Mouse (Mus musculus) G1E (cell line): ENCODE measurements around the gene Gpx2. TPM values are rescaled to one million over a fixed set of nuclear protein-coding genes. Genes with fewer than 3 reads are reported as not detected.

Experiments used
- ATAC-seq: 2 replicates; pipeline ENCODE4 v1.8.0; 2016; ENCODE audit warnings: mild to moderate bottlenecking; ENCODE audit not compliant: insufficient number of reproducible peaks, poor library complexity, low FRiP score, severe bottlenecking; ENCODE audit errors: extremely low read depth
- DNase-seq: peaks from one replicate; pipeline ENCODE4 v3.0.0; 2012; ENCODE audit warnings: low spot score
- H3K27me3 ChIP-seq: 2 replicates; pipeline ENCODE4 v1.6.1; 2012; ENCODE audit warnings: mild to moderate bottlenecking, low read length, inconsistent platforms; ENCODE audit not compliant: insufficient read depth
- H3K36me3 ChIP-seq: replicated peaks from 2 replicates; pipeline ENCODE3; 2012; ENCODE audit warnings: mild to moderate bottlenecking, inconsistent platforms
- H3K4me1 ChIP-seq: 2 replicates; pipeline ENCODE4 v1.6.1; 2012; ENCODE audit warnings: low read depth, low read length, inconsistent platforms, mixed read lengths; ENCODE audit not compliant: insufficient read depth
- H3K4me3 ChIP-seq: 2 replicates; pipeline ENCODE4 v1.5.1; 2012; ENCODE audit warnings: low read depth, mild to moderate bottlenecking, inconsistent platforms, low read length, moderate library complexity, mixed read lengths
- H3K9me3 ChIP-seq: replicated peaks from 2 replicates; pipeline ENCODE4 v1.6.1; 2012; ENCODE audit warnings: inconsistent platforms
- CTCF ChIP-seq: IDR thresholded peaks from 2 replicates; pipeline ENCODE4 v1.5.1; 2012; ENCODE audit warnings: low read depth, low read length, inconsistent platforms, mixed read lengths
- GATA1 ChIP-seq: IDR thresholded peaks from 2 replicates; pipeline ENCODE4 v1.6.1; 2012; ENCODE audit warnings: borderline replicate concordance, low read length, inconsistent platforms, mixed read lengths
- GATA2 ChIP-seq: IDR thresholded peaks from 2 replicates; pipeline ENCODE4 v1.6.1; 2012; ENCODE audit warnings: low read depth, low read length, inconsistent platforms, borderline replicate concordance
- POLR2AphosphoS5 ChIP-seq: IDR thresholded peaks from 2 replicates; pipeline ENCODE4 v1.6.1; 2012; ENCODE audit warnings: low read depth, low read length, inconsistent platforms; ENCODE audit not compliant: insufficient replicate concordance
- TAL1 ChIP-seq: conservative IDR thresholded peaks from 2 replicates; pipeline ENCODE4 v1.6.1; 2012; ENCODE audit warnings: low read depth, low read length, inconsistent platforms, mixed read lengths
- polyA plus RNA-seq: library from polyadenylated mRNA; stranded (reverse); fragments of >175 nt; gene quantifications from 2 replicates; pipeline ENCODE4 v1.2.3, GENCODE M21; 2012
- total RNA-seq, 2 experiments: library from RNA; stranded (forward) in 1 of 2; stranded (reverse) in 1 of 2; fragments of 200-1000 nt in 1 of 2; fragments of >200 nt in 1 of 2; fragmentation: Nextera tagmentation in 1 of 2; gene quantifications; 2 replicates each; pipeline ENCODE4 v1.2.3; 2014 to 2017

Gpx2 gene
- total and polyA plus RNA-seq, 3 experiments, result 0.22 TPM; not detected in 2

DNA sequence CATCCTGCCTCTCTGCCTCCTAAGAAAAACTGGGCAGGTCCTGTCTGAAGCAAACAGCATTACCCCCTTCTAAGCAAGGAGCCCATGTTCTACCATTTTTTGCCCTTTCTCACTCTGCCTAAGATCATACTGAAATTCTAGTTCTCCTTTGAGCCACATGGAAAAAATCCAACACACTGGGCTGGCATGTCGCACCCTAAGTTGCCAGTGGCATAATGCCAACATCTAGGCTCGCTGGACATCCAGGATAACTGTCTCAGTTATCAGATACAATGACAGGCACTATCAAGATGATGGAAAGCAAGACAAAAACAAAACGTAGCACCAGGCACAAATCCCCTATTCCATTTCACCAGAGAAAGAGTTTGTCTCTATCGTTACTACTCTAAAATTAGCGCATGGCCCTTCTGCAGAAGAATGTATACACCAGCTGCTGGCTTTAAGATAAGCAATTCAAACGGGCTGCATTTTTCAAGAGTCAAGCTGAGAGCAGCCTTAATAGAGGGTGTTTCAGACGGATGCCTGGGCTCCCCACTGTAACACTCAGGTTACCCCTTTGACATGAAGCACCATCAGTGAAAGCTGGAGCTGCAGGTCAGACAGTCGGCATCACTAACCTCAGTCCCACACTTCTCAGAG lies 4.8 kb downstream of the Gpx2 start:
- Histone ChIP-seq H3K4me1 (no peaks in the 10 kb centered on the region; the same call in 1 of the 2 replicates), H3K36me3 (no peaks in the 10 kb centered on the region), H3K4me3 (no peak overlapping the region), H3K9me3 (no peaks in the 10 kb centered on the region), H3K27me3 (peaks cover 61% of the 10 kb centered on the region)
- DNase-seq (no peak), ATAC-seq (no peak)
- no peak for TF ChIP-seq GATA2
- TF ChIP-seq GATA1, result no peak
- no peak for TF ChIP-seq CTCF
- no peak for TF ChIP-seq TAL1
- TF ChIP-seq POLR2AphosphoS5, result no peak

DNA sequence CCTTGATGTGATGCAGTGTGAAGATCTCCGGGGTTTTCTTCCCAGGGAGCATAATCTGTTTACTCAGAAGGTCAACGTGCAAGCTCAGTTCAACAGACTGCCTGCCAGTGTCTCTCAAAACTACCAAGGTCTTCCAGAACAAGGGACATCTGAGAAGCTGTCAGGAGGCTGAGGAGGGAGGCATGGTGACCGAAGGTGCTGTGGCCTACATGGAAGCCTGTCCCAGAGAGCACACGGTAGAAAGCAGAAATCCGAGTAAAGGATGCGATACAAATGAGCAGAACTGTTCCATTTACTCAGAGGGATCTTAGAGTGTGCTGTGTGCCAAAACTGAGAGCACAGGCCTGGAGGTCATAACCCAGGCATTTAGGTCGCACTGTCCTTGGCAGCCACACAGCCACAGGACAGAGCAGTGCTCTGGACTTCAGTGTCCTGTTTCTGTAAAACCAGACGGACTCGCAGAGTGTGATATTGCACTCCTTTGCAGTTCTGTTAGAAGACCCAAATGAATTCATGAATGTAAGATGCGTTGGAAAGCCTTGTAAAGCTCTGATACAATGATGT lies 11.2 kb downstream of the Gpx2 start:
- DNase-seq (no peak), ATAC-seq (0 out of 2 replicates have a peak, but pooled peaks have one; percentile 4)
- H3K4me3 ChIP-seq, result no peak overlapping the region
- peaks cover 30% of the 10 kb centered on the region for H3K36me3 ChIP-seq
- no peaks in the 10 kb centered on the region for H3K4me1 ChIP-seq
- TF ChIP-seq TAL1 (no peak), GATA1 (no peak), GATA2 (no peak), CTCF (no peak), POLR2AphosphoS5 (no peak)
- no peaks in the 10 kb centered on the region for H3K9me3 ChIP-seq
- H3K27me3 ChIP-seq, result peaks cover 4% of the 10 kb centered on the region; the same call in 1 of the 2 replicates

DNA sequence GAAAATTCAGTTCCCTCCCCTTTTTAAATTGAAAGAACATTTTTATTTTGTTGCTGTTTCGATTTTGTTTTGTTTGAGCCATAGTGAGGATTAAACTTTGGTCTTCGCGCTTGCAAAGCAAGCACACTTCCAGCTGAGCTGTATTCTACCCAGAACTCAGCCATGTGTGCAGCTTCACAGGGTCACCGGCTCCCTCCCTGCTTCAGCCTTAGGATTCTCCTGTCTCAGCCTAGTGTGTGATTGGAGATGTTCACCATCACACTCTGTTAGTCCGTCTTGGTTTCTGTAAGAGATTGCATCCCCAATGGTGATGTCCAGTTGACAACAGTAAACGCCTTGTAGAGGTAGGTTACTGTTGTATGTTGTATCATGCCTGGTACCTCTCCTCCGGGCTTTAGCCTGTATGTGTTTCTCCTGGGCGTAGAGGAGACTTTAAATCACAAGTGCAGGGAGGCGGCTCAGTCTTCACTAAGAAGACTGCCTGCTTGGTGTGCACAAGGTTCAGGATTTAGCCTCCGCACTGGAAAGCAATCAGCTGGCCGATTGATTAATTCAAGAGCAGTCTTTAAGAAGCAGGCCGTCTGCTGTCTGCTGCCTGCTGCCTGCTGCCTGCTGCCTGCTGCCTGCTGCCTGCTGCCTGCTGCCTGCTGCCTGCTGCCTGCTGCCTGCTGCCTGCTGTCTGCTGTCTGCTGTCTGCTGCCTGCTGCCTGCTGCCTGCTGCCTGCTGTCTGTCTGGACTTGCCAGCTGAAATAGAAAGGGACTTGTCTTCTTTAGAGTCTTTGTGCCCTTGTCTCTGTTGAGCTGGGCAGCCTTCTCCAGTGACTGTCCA lies 14.5 kb downstream of the Gpx2 start:
- ATAC-seq (no peak), DNase-seq (no peak)
- peaks cover 48% of the 10 kb centered on the region for H3K36me3 ChIP-seq

DNA sequence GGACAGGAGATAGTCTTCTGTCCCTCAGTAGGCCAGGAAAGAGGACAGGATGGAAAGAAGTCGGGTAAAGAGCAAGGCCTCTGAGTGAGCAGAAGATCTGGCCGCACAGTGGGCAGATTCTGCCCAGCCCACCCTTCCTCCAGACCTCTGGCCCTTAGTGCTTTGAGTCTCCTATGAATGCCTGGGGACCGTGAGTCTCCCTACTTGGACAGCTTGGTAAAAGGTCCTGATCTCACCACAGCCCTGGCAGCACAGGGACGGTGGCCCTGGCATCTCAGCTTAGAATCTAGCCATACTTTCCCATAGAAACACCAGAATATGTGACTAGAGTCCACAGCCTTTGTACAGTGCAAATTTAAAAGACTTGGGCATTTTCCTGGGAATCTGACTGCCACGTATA lies 15.4 kb downstream of the Gpx2 start:
- no peak for ATAC-seq
- Histone ChIP-seq H3K9me3 (no peaks in the 10 kb centered on the region), H3K27me3 (no peaks in the 10 kb centered on the region), H3K36me3 (peaks cover 57% of the 10 kb centered on the region), H3K4me3 (no peak overlapping the region), H3K4me1 (peaks cover 31% of the 10 kb centered on the region)
- no peak for TF ChIP-seq GATA1
- TF ChIP-seq CTCF, result no peak
- TF ChIP-seq TAL1, result no peak
- TF ChIP-seq GATA2, result no peak
- no peak for TF ChIP-seq POLR2AphosphoS5
- no peak for DNase-seq

More for the DNA sequence above, 14.5 kb downstream of the Gpx2 start:
- peaks cover 22% of the 10 kb centered on the region for H3K4me1 ChIP-seq
- no peak overlapping the region for H3K4me3 ChIP-seq
- no peaks in the 10 kb centered on the region for H3K9me3 ChIP-seq
- H3K27me3 ChIP-seq, result no peaks in the 10 kb centered on the region
- TF ChIP-seq GATA1 (no peak), TAL1 (no peak), POLR2AphosphoS5 (no peak), CTCF (no peak), GATA2 (no peak)

- Histone ChIP-seq H3K36me3 (peaks cover 58% of the 10 kb centered on the region), H3K27me3 (no peaks in the 10 kb centered on the region), H3K9me3 (no peaks in the 10 kb centered on the region), H3K4me1 (peaks cover 44% of the 10 kb centered on the region), H3K4me3 (no peak overlapping the region)
- TF ChIP-seq GATA2, result no peak
- no peak for TF ChIP-seq CTCF
- no peak for TF ChIP-seq TAL1
- no peak for TF ChIP-seq POLR2AphosphoS5
- no peak for TF ChIP-seq GATA1
- DNase-seq (peak; percentile 36), ATAC-seq (no peak)
These were observed 16.9 kb downstream of the Gpx2 start for GRCm38 (mm10) chr12:76778305-76779083.
